Mouse (Mus musculus): Measurements from ENCODE around the gene Myb. TPM values are rescaled to one million over a fixed set of nuclear protein-coding genes. Genes with fewer than 3 reads are reported as not detected.
"Not testable (repeated sequence)": the region's sequence is repeated elsewhere in the genome, so short reads cannot be mapped to it uniquely, and the experiment has no call there.

The Myb gene
- polyA plus RNA-seq, 1 experiment from 2014 or later = 7.7 TPM

- H3K9me3 ChIP-seq (replicated peaks; ENCODE audit: control insufficient read depth, low read length) = no peaks in the 10 kb centered on the region
- H3K27ac ChIP-seq (ENCODE audit: low read length) = no peak overlapping the region
- H3K36me3 ChIP-seq (ENCODE audit: control insufficient read depth, insufficient read depth) = no peaks in the 10 kb centered on the region
- 78% methylated on average over 5 of the region's 5 CpGs for WGBS (ENCODE audit: insufficient replicate concordance)
- H3K27me3 ChIP-seq (ENCODE audit: control insufficient read depth, insufficient read depth, low read depth, low read length) = no peaks in the 10 kb centered on the region
- H3K4me3 ChIP-seq (ENCODE audit: low read depth, low read length) = no peak overlapping the region
- no peak overlapping the region for H3K4me2 ChIP-seq (ENCODE audit: low read depth, low read length)
- no peak for ATAC-seq (ENCODE audit: low read depth)
- H3K4me1 ChIP-seq (ENCODE audit: control insufficient read depth, low read depth, low read length) = peaks cover under 1% of the 10 kb centered on the region
- no peak overlapping the region for H3K9ac ChIP-seq (ENCODE audit: low read depth, low read length)
Measured at GRCm38 (mm10) chr10:21152812-21153211, 8.0 kb downstream of the Myb start.

DNA sequence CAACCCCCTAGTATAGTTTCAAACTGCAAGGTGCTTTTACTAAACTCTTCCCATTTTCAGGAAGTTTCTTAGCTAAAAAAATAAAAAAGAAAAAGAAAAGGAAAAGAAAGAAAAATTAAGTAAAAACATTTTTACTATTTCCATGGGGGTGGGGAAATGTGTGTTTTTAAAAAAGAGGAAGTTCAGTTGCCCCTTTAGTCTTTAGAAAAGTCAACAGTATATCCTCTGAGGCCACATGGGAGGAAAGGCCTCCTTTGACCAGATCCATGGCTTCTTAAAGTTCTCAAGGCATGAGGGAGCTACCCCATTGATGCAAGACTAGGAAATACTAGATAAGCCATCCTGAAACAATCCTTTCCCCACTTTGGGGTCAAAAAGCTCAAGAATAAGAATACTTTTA is 9.5 kb downstream of the Myb start:
- no peak for ATAC-seq (ENCODE audit: low read depth)
- no peaks in the 10 kb centered on the region for H3K36me3 ChIP-seq (ENCODE audit: control insufficient read depth, insufficient read depth)
- no peak overlapping the region for H3K27ac ChIP-seq (ENCODE audit: low read length)

GRCm38 (mm10) chr10:21149945-21150344 is 10.8 kb downstream of the Myb start:
- H3K9me3 ChIP-seq (replicated peaks; ENCODE audit: control insufficient read depth, low read length); H3K4me3 ChIP-seq (ENCODE audit: low read depth, low read length); ATAC-seq (ENCODE audit: low read depth); H3K27ac ChIP-seq (ENCODE audit: low read length); H3K4me2 ChIP-seq (ENCODE audit: low read depth, low read length); H3K27me3 ChIP-seq (ENCODE audit: control insufficient read depth, insufficient read depth, low read depth, low read length); H3K9ac ChIP-seq (ENCODE audit: low read depth, low read length); H3K4me1 ChIP-seq (ENCODE audit: control insufficient read depth, low read depth, low read length); H3K36me3 ChIP-seq (ENCODE audit: control insufficient read depth, insufficient read depth): not testable (repeated sequence)
- 88% methylated on average over 6 of the region's 6 CpGs for WGBS (ENCODE audit: insufficient replicate concordance)

More for the DNA sequence above, 9.5 kb downstream of the Myb start:
- Histone ChIP-seq H3K9ac (ENCODE audit: low read depth, low read length) (no peak overlapping the region), H3K4me1 (ENCODE audit: control insufficient read depth, low read depth, low read length) (no peaks in the 10 kb centered on the region; the same call in 1 of the 2 replicates), H3K4me3 (ENCODE audit: low read depth, low read length) (no peak overlapping the region), H3K4me2 (ENCODE audit: low read depth, low read length) (no peak overlapping the region), H3K27me3 (ENCODE audit: control insufficient read depth, insufficient read depth, low read depth, low read length) (no peaks in the 10 kb centered on the region), H3K9me3 (replicated peaks; ENCODE audit: control insufficient read depth, low read length) (no peaks in the 10 kb centered on the region)

- Histone ChIP-seq H3K27me3 (ENCODE audit: control insufficient read depth, insufficient read depth, low read depth, low read length) (no peaks in the 10 kb centered on the region), H3K4me2 (ENCODE audit: low read depth, low read length) (no peak overlapping the region), H3K9ac (ENCODE audit: low read depth, low read length) (no peak overlapping the region), H3K4me1 (ENCODE audit: control insufficient read depth, low read depth, low read length) (no peaks in the 10 kb centered on the region; the same call in 1 of the 2 replicates), H3K27ac (ENCODE audit: low read length) (no peak overlapping the region), H3K9me3 (replicated peaks; ENCODE audit: control insufficient read depth, low read length) (no peaks in the 10 kb centered on the region), H3K4me3 (ENCODE audit: low read depth, low read length) (no peak overlapping the region), H3K36me3 (ENCODE audit: control insufficient read depth, insufficient read depth) (0 out of 2 replicates have a peak, but pooled peaks cover 2% of the 10 kb centered on the region)
- ATAC-seq (ENCODE audit: low read depth) = no peak
- 78% methylated on average over 1 of the region's 1 CpGs for WGBS (ENCODE audit: insufficient replicate concordance)
Measured at GRCm38 (mm10) chr10:21146719-21147118, 14.1 kb downstream of the Myb start.

- H3K27ac ChIP-seq (ENCODE audit: low read length) = no peak overlapping the region
- H3K9ac ChIP-seq (ENCODE audit: low read depth, low read length) = no peak overlapping the region
- no peaks in the 10 kb centered on the region; the same call in 1 of the 2 replicates for H3K4me1 ChIP-seq (ENCODE audit: control insufficient read depth, low read depth, low read length)
- H3K4me2 ChIP-seq (ENCODE audit: low read depth, low read length) = no peak overlapping the region
- H3K27me3 ChIP-seq (ENCODE audit: control insufficient read depth, insufficient read depth, low read depth, low read length) = no peaks in the 10 kb centered on the region
- H3K36me3 ChIP-seq (ENCODE audit: control insufficient read depth, insufficient read depth) = 0 out of 2 replicates have a peak, but pooled peaks cover 2% of the 10 kb centered on the region
- ATAC-seq (ENCODE audit: low read depth) = no peak
- no peaks in the 10 kb centered on the region for H3K9me3 ChIP-seq (replicated peaks; ENCODE audit: control insufficient read depth, low read length)
- H3K4me3 ChIP-seq (ENCODE audit: low read depth, low read length) = no peak overlapping the region
- WGBS (ENCODE audit: insufficient replicate concordance) = 53% methylated on average over 2 of the region's 2 CpGs
Measured at GRCm38 (mm10) chr10:21146263-21146662, 14.5 kb downstream of the Myb start.

- Histone ChIP-seq H3K4me2 (ENCODE audit: low read depth, low read length) (peak overlapping the region; percentile 56), H3K4me1 (ENCODE audit: control insufficient read depth, low read depth, low read length) (no peaks in the 10 kb centered on the region; the same call in 1 of the 2 replicates), H3K27me3 (ENCODE audit: control insufficient read depth, insufficient read depth, low read depth, low read length) (no peaks in the 10 kb centered on the region), H3K9ac (ENCODE audit: low read depth, low read length) (no peak overlapping the region), H3K4me3 (ENCODE audit: low read depth, low read length) (peak overlapping the region; percentile 43; the same call in 1 of the 2 replicates), H3K27ac (ENCODE audit: low read length) (no peak overlapping the region), H3K36me3 (ENCODE audit: control insufficient read depth, insufficient read depth) (0 out of 2 replicates have a peak, but pooled peaks cover 2% of the 10 kb centered on the region), H3K9me3 (replicated peaks; ENCODE audit: control insufficient read depth, low read length) (no peaks in the 10 kb centered on the region)
- 0 out of 2 replicates have a peak, but pooled peaks have one; percentile 43 for ATAC-seq (ENCODE audit: low read depth)
- WGBS (ENCODE audit: insufficient replicate concordance) = 52% methylated on average over 27 of the region's 27 CpGs
Measured at GRCm38 (mm10) chr10:21144627-21145504, 15.9 kb downstream of the Myb start.

GRCm38 (mm10) chr10:21135297-21135696 is 25.5 kb downstream of the Myb start:
- H3K9ac ChIP-seq (ENCODE audit: low read depth, low read length) = no peak overlapping the region
- no peaks in the 10 kb centered on the region for H3K9me3 ChIP-seq (replicated peaks; ENCODE audit: control insufficient read depth, low read length)
- H3K4me3 ChIP-seq (ENCODE audit: low read depth, low read length) = no peak overlapping the region
- no peak for ATAC-seq (ENCODE audit: low read depth)
- H3K27me3 ChIP-seq (ENCODE audit: control insufficient read depth, insufficient read depth, low read depth, low read length) = no peaks in the 10 kb centered on the region
- no peak overlapping the region for H3K4me2 ChIP-seq (ENCODE audit: low read depth, low read length)
- H3K36me3 ChIP-seq (ENCODE audit: control insufficient read depth, insufficient read depth) = no peaks in the 10 kb centered on the region
- H3K27ac ChIP-seq (ENCODE audit: low read length) = no peak overlapping the region
- no peaks in the 10 kb centered on the region for H3K4me1 ChIP-seq (ENCODE audit: control insufficient read depth, low read depth, low read length)
- 66% methylated on average over 8 of the region's 8 CpGs for WGBS (ENCODE audit: insufficient replicate concordance)

DNA sequence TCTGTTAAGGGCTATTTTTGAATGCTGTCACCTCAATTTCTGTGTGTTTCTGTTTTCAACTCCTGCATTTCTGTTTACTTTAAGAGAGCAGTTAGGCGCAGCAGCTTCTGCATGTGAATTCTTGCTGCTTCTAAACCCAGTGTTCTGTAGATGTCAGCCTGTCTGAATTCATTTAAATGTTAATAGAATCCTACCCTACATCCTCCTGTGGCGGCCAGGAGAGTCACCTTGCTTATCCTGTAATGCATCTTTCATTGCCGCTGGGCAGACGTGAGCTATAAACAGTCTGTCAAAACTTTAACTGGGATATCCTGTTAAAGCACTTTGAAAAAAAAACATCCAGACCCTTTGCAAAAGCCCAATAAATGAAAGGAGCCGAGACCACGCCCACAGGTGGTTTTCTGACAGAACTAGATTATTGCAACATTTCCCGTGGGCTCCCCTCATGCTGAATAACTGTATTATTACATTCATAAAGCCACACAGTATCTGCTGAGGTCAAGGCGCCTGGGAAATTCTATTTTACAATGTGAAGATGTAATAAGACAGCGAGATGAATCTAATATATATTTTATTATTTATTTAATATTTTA is 29.8 kb downstream of the Myb start:
- no peak overlapping the region for H3K9ac ChIP-seq (ENCODE audit: low read depth, low read length)
- 44% methylated on average over 9 of the region's 9 CpGs for WGBS (ENCODE audit: insufficient replicate concordance)
- H3K9me3 ChIP-seq (replicated peaks; ENCODE audit: control insufficient read depth, low read length) = no peaks in the 10 kb centered on the region

GRCm38 (mm10) chr10:21128086-21128611 is 32.6 kb downstream of the Myb start:
- H3K27ac ChIP-seq (ENCODE audit: low read length) = no peak overlapping the region
- ATAC-seq (ENCODE audit: low read depth) = no peak
- H3K4me3 ChIP-seq (ENCODE audit: low read depth, low read length) = no peak overlapping the region
- no peak overlapping the region for H3K4me2 ChIP-seq (ENCODE audit: low read depth, low read length)
- H3K9me3 ChIP-seq (replicated peaks; ENCODE audit: control insufficient read depth, low read length) = no peaks in the 10 kb centered on the region
- 73% methylated on average over 5 of the region's 5 CpGs for WGBS (ENCODE audit: insufficient replicate concordance)
- no peaks in the 10 kb centered on the region for H3K27me3 ChIP-seq (ENCODE audit: control insufficient read depth, insufficient read depth, low read depth, low read length)
- H3K9ac ChIP-seq (ENCODE audit: low read depth, low read length) = no peak overlapping the region
- no peaks in the 10 kb centered on the region for H3K4me1 ChIP-seq (ENCODE audit: control insufficient read depth, low read depth, low read length)
- H3K36me3 ChIP-seq (ENCODE audit: control insufficient read depth, insufficient read depth) = no peaks in the 10 kb centered on the region; the same call in 1 of the 2 replicates

More for the DNA sequence above, 29.8 kb downstream of the Myb start:
- Histone ChIP-seq H3K4me1 (ENCODE audit: control insufficient read depth, low read depth, low read length) (no peaks in the 10 kb centered on the region), H3K4me2 (ENCODE audit: low read depth, low read length) (no peak overlapping the region), H3K27ac (ENCODE audit: low read length) (no peak overlapping the region), H3K36me3 (ENCODE audit: control insufficient read depth, insufficient read depth) (no peaks in the 10 kb centered on the region; the same call in 1 of the 2 replicates), H3K4me3 (ENCODE audit: low read depth, low read length) (no peak overlapping the region), H3K27me3 (ENCODE audit: control insufficient read depth, insufficient read depth, low read depth, low read length) (no peaks in the 10 kb centered on the region)
- ATAC-seq (ENCODE audit: low read depth) = no peak
